Mouse (Mus musculus) heart, adult 11 months (tissue): ENCODE measurements at regions not wholly inside any gene's neighbourhood (a gene's known extent, or its start where the extent isn't known, plus 50 kb on each side); places are given as distances from the start of the nearest gene placed in this dataset.
A peak's percentile ranks its signal among the peaks of the same experiment; 100 is the strongest.

Experiments
- DNase-seq: peaks from one replicate; pipeline ENCODE4 v3.0.0; 2022

GRCm38 (mm10) chr9:41833408-41833807 is 290.7 kb downstream of the Sorl1 start:
- peak; percentile 50 for DNase-seq

DNA sequence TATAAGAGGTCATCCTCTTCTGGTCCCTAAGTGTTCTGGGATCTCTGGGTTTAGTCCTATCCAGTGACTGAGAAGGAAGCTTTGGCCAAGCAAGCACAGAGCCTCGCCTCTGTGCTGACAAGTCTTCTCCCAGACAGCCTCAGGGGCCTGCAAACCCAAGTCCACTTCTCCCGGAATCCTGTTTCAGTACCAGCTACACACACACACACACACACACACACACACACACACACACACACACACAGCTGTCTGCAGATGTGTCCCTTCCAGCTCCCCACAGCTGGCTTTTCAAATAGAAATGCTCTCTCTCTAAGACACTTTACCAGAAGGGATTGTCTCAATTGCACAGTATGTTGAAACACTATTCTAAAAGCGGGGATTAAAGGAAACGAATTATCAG is 296.7 kb downstream of the Sorl1 start:
- peak; percentile 92 for DNase-seq

DNA sequence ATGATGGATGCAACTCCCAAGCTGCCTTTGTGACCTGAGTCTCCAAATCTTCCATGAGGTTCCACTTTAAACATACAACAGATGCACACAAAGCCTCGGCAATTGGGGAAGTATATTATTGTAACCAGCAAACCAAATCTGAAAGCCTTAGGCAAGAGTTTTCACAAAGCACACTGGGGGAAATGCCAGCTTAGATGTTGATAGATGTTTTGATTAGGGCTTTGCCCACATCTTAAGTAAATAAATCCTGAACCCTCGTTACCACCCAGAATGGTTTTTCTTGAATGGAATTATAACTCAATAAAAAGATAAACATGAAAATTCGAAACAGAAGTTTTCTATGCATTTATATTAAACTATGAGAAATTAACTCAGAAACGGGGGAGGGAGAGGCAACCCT is 302.7 kb downstream of the Sorl1 start:
- no peak for DNase-seq

DNA sequence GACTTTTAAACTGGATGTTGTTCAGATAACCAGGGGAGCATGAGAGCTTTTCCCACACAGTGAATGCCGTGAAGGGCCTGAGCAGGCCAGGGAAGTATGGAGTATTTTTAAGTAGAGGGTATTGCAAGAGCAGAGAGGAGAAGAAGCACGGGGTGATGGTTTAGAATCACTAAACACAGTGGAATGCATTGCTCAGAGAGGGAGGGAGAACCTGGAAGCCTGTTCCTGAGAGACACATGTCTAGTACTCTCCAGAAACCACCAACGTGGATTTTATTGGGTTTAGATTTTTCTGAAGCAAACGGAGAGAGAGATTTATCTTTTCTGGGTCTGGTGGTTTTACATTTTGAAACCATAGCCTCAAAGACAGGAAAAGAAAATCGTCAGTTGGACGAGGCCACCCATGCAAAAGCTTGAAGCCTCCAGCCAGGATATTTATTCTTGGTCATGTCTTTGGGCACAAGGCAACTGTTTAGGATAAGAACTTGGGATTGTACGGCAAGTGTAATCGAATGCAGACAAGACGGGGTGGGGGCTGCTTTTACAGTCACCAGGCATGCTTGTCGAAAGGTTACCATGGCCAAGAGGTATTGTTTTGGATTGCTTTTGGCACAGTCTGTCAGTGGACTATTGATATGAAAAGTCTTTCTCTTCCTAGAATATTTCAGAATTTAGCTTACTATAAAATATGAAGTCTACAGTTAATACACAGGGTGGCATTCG is 306.2 kb downstream of the Sorl1 start:
- DNase-seq: no peak

DNA sequence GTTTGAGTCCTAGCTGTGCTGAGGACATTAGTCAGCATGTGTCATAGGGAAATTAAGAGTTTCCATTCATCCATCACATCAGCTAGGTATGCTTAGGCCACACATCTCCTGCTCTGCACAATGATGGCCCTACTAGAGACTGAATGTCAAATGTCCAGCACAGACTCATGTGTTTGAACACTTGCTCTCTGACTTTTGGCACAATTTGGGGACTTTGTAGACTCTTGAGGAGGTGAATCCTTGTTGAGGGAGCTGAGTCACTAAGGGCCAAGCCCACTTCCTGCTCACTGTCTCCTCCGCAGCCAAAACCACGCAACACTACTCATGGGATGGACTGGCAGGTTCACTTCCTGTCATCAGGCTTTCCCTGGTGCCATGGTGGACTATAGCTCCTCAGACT is 308.2 kb downstream of the Sorl1 start:
- no peak for DNase-seq

DNA sequence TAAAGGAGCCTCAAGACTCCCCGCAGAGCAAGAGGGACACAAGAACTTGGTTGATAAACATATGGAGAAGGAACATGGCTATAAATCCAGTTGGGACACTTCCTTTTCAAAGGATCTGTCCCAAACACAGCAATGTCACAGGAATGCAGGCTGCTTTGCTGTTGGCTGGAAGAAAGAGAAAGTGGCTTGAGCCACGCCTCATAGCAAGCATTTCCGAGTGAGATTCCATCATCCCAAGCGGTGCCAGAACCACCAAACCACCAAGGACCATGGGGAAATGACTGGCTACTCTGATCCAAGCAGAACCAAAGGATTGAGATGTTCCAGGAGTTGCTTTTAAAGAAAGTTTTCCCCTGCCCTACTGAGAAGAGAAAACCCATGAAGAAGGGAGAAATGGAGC is 314.8 kb downstream of the Sorl1 start:
- peak; percentile 97 for DNase-seq

GRCm38 (mm10) chr9:41808791-41809190 is 315.3 kb downstream of the Sorl1 start:
- no peak for DNase-seq

DNA sequence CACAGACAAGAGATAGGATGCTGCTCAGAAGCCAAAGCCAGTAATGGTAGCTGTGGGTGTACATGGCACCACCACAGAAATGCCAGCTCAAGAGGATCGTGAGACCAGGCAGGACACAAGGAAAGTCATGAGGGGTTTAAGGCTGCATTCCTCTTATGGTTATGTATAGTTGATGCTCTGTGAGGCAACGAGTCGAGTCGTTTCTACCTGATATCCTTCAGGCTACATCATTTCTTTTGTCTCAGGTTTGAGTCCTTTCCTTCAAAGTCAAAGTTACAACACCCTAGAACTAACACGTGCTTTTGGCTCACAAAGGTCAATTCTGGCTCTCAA is 317.8 kb downstream of the Sorl1 start:
- no peak for DNase-seq

DNA sequence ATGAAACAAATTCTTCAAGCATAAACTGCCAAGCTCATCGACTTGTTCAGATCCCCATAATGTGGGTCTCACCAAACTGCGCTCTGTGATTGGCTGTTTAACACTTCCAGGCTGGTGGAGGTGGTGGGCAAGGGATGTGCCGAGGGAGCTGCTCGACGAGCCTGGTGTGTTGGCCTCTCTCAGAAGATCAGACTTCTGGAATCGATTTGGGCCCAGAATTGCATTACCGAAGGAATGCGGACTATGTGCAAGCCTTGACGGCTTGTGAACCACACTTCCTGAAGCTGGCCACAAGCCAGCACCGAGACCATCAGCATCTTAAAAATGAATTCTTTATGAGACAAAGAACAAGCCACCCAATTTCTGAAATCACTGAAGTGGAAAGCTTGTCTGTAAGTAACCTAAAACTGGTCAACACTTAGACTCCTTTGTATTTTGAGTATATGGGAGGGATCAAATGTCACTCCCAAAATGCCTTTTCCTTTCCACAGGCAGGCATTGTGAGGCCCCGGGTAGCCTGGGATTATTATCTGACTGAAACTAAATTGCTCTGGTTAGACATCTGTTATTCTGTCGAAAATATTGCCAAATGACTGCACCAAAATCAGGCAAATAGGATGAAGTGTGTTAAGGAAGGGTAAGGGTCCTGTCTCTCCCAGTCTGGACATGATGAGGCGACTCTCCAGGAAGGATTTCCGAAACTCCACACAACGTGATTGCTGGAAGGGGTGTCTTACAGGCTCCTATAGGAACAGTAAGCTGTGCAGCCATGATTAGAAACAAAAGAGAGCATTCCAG is 318.4 kb downstream of the Sorl1 start:
- DNase-seq: peak; percentile 84

GRCm38 (mm10) chr9:41804711-41805331 is 319.3 kb downstream of the Sorl1 start:
- DNase-seq: peak; percentile 73

- DNase-seq: peak; percentile 82
These were observed 320.2 kb downstream of the Sorl1 start for GRCm38 (mm10) chr9:41803680-41804460.

- DNase-seq: no peak
These were observed 322.7 kb downstream of the Sorl1 start for GRCm38 (mm10) chr9:41801376-41801775.

DNA sequence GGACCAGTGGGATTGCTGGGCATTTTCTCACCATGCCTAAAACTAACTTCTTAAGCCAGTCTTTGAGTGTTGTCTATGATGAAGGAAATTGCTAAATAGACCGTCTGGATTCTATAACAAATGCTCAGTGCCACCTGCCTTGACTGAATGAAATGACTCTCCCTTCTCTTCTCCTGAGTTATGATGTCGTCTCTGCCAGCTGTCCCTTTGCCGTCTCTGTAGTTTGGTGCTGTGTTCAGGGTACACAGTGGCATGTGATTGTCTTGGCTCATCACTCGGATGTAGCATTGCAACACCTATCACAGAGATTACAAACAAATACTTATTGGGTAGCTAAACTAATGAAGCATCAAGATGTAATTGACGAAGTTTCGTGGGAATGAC is 331.3 kb downstream of the Sorl1 start:
- DNase-seq: peak; percentile 40

- DNase-seq: peak; percentile 16
These were observed 331.8 kb downstream of the Sorl1 start for GRCm38 (mm10) chr9:41792173-41792829.

- DNase-seq: peak; percentile 55
These were observed 332.5 kb downstream of the Sorl1 start for GRCm38 (mm10) chr9:41791501-41792172.

- DNase-seq: peak; percentile 90
These were observed 339.0 kb downstream of the Sorl1 start for GRCm38 (mm10) chr9:41785131-41785530.

DNA sequence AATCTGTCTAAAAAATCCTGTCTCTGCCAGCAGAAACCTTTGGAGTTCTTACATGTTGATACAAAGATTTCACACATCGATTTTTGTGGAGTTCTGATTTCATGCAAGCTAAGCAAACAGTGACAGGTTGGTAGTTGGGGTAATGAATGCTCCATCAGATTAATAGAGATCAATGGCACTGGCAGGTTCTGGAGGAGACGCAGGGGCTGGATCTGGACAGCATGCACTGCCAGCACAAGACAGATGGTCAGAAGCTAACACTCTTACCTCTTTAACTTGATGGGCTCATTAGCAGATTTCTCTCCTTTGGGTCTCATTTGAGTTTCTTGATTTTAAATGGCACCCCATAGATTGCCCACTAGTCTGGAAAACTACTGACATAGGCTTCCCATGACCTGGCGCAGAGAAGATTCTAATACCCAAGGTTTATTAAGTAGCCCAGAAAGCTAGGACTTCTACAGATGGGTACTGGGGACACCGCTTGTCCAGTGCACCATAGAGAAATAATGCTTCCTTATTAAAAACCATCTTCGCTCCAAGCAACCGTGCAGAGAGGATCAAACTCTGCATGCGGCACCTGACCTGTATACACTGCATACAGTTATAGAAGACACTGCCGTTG is 351.7 kb downstream of the Sorl1 start:
- DNase-seq: no peak

- DNase-seq: no peak
These were observed 352.8 kb downstream of the Sorl1 start for GRCm38 (mm10) chr9:41771276-41771675.

GRCm38 (mm10) chr9:41768316-41768715 is 355.8 kb downstream of the Sorl1 start:
- DNase-seq: no peak

- DNase-seq: peak; percentile 99
These were observed 357.6 kb downstream of the Sorl1 start for GRCm38 (mm10) chr9:41766533-41766920.

GRCm38 (mm10) chr9:41765816-41766532 is 358.1 kb downstream of the Sorl1 start:
- no peak for DNase-seq
